Mouse (Mus musculus): ENCODE results near the gene Gm9918. TPM values are rescaled to one million over a fixed set of nuclear protein-coding genes. Genes with fewer than 3 reads are reported as not detected.

The Gm9918 gene
- total and polyA plus RNA-seq, 3 experiments: 0.44 TPM; not detected in 2

DNA sequence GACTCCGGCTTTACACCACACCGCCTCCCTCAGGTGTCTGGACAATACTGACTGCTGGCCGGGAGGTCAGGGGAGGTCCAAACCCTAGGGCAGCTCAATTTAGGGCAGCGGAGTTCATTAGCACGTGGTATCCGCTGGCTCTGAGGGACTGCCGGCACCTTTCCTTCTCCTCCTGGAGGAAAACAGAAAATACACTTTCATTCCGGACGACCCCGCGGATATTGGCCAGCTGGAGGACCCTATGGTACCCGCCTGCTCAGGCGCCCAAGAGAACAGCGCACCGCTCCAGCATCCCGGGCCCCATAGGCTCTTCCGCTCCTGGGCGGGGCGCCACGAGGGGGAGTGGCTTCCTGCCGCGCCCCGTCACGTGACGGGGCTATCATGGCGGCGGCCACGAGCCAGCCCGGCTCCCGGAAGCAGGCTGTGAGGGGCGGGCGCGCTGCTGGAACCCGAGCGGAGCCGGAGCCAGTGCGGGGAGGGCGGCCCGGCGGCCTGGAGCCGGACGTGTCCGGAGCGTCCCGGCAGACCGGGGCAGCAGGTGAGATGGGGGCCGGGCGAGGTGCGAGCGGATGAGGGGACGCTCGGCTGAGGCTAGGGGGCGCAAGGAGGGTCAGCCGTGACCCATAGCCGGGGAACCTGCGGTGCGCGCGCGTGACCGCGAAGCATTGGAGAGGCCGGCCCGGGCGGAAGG lies 8.9 kb downstream of the Gm9918 start, which contains the start of gene Mfsd5:
Gene Mfsd5 (plus strand): TSS at position 363 of the 691 bp plus-strand sequence.
- Histone ChIP-seq H3K9me3 (replicated peaks) (no peaks in the 10 kb centered on the region), H3K36me3 (replicated peaks) (peaks cover 29% of the 10 kb centered on the region), H3K4me3 (ENCODE audit: low read depth, low read length) (peak within 1 kb of the TSS; percentile 95), H3K4me1 (ENCODE audit: insufficient read depth, low read depth, low read length) (peaks cover 50% of the 10 kb centered on the region), H3K27me3 (ENCODE audit: insufficient read depth, low read length) (0 out of 2 replicates have a peak, but pooled peaks cover 9% of the 10 kb centered on the region)
- TF ChIP-seq GATA1 (IDR thresholded peaks at IDR 0.05; ENCODE audit: borderline replicate concordance, low read length) (no peak), CTCF (IDR thresholded peaks at IDR 0.05; ENCODE audit: low read depth, low read length) (no peak), GATA2 (IDR thresholded peaks at IDR 0.05; ENCODE audit: borderline replicate concordance, low read depth, low read length) (no peak), TAL1 (conservative IDR thresholded peaks at IDR 0.05; ENCODE audit: low read depth, low read length) (no peak), POLR2AphosphoS5 (IDR thresholded peaks at IDR 0.05; ENCODE audit: insufficient replicate concordance, low read depth, low read length) (no peak)
- peak; percentile 54 for ATAC-seq (ENCODE audit: extremely low read depth, insufficient number of reproducible peaks, low FRiP score, poor library complexity, severe bottlenecking)
- DNase-seq (ENCODE audit: low spot score): peak; percentile 94

DNA sequence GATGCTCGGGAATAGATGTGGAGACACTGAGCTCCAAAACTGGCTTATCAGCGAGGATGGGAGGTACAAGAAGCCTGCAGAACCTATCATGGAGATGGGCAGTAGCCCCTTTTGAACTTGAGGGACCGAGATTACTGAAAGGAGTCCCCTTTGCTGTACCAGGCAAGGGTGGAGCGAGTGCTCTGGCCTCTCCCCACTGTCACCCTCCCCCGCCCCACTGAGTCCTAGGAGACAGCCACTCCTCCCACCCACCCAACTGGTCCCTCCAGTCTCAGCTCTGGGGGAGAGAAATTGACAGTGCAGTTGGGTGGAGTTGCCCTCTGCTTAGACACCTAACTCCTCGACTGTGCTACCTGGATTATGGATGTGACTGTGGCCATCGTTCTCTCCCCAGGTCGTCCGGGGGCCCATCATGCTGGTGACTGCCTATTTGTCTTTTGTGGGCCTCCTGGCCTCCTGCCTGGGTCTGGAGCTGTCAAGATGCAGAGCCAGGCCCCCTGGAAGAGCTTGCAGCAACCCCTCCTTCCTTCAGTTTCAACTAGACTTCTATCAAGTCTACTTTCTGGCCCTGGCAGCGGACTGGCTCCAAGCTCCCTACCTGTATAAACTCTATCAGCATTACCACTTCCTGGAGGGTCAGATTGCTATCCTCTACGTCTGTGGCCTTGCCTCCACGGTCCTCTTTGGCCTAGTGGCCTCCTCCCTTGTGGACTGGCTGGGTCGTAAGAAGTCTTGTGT lies 9.6 kb downstream of the Gm9918 start:
- DNase-seq (ENCODE audit: low spot score): peak; percentile 68
- H3K4me3 ChIP-seq (ENCODE audit: low read depth, low read length): peak overlapping the region; percentile 95
- peaks cover 51% of the 10 kb centered on the region for H3K4me1 ChIP-seq (ENCODE audit: insufficient read depth, low read depth, low read length)

DNA sequence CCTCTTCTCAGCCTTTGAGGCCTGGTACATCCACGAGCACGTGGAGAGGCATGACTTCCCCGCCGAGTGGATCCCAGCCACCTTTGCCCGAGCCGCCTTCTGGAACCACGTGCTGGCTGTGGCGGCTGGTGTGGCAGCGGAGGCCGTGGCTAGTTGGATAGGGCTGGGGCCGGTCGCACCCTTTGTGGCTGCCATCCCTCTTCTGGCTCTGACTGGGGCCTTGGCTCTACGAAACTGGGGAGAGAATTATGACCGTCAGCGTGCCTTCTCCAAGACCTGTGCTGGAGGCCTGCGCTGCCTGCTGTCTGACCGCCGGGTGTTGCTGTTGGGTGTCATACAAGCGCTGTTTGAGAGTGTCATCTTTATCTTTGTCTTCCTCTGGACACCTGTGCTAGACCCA lies 10.3 kb downstream of the Gm9918 start:
- Histone ChIP-seq H3K36me3 (replicated peaks) (peaks cover 31% of the 10 kb centered on the region), H3K27me3 (ENCODE audit: insufficient read depth, low read length) (0 out of 2 replicates have a peak, but pooled peaks cover 4% of the 10 kb centered on the region), H3K4me1 (ENCODE audit: insufficient read depth, low read depth, low read length) (peaks cover 51% of the 10 kb centered on the region), H3K4me3 (ENCODE audit: low read depth, low read length) (peak overlapping the region; percentile 95; the same call in 1 of the 2 replicates), H3K9me3 (replicated peaks) (no peaks in the 10 kb centered on the region)
- TF ChIP-seq CTCF (IDR thresholded peaks at IDR 0.05; ENCODE audit: low read depth, low read length): no peak
- DNase-seq (ENCODE audit: low spot score) (no peak), ATAC-seq (ENCODE audit: extremely low read depth, insufficient number of reproducible peaks, low FRiP score, poor library complexity, severe bottlenecking) (no peak)

More for the DNA sequence above, 9.6 kb downstream of the Gm9918 start:
- H3K27me3 ChIP-seq (ENCODE audit: insufficient read depth, low read length): 0 out of 2 replicates have a peak, but pooled peaks cover 5% of the 10 kb centered on the region
- peak; percentile 35 for ATAC-seq (ENCODE audit: extremely low read depth, insufficient number of reproducible peaks, low FRiP score, poor library complexity, severe bottlenecking)
- TF ChIP-seq CTCF (IDR thresholded peaks at IDR 0.05; ENCODE audit: low read depth, low read length) (no peak), POLR2AphosphoS5 (IDR thresholded peaks at IDR 0.05; ENCODE audit: insufficient replicate concordance, low read depth, low read length) (no peak), TAL1 (conservative IDR thresholded peaks at IDR 0.05; ENCODE audit: low read depth, low read length) (no peak), GATA1 (IDR thresholded peaks at IDR 0.05; ENCODE audit: borderline replicate concordance, low read length) (no peak), GATA2 (IDR thresholded peaks at IDR 0.05; ENCODE audit: borderline replicate concordance, low read depth, low read length) (no peak)
- peaks cover 29% of the 10 kb centered on the region for H3K36me3 ChIP-seq (replicated peaks)
- no peaks in the 10 kb centered on the region for H3K9me3 ChIP-seq (replicated peaks)

DNA sequence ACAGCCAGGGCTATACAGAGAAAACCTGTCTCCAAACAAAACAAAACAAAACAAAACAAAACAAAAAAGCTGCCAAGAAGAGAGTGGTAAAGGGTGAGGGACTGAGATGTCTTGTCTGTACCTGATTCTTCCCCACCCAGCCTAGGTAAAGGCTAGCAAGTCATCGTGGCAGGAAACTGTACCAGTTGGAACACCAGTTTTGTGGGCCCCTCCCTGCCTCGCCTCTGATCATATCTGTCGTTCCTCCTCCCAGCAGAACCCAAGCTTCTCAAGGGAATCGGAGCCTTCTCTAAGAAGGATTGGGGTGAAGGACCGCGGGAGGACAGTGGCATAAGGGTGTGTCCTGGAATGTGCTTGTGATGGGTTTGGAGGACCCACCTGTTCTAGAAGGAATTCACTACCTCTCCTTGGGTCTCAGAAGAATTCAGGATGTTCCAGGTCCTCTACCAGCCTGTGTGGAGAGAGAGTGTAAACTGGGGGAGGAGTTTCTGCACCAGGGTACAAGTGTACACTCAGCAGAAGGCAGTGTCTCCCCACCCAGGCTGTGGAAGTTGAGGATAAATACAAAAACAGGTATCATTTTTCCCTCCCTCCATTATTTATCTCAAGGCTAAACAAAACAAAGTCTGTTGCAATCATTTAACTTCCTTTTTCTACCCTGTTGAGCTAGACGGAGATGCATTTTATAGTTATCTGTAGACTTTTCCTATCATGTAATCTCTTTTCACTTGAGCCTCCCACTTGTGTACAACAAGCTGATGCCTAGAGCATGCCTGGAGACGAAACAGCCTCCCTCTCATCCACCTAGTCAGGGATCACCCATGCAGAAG lies 12.3 kb downstream of the Gm9918 start:
- peaks cover 31% of the 10 kb centered on the region for H3K36me3 ChIP-seq (replicated peaks)
- no peaks in the 10 kb centered on the region for H3K9me3 ChIP-seq (replicated peaks)
- no peak for TF ChIP-seq GATA2 (IDR thresholded peaks at IDR 0.05; ENCODE audit: borderline replicate concordance, low read depth, low read length)
- TF ChIP-seq CTCF (IDR thresholded peaks at IDR 0.05; ENCODE audit: low read depth, low read length): no peak
- TF ChIP-seq TAL1 (conservative IDR thresholded peaks at IDR 0.05; ENCODE audit: low read depth, low read length): no peak
- no peak for TF ChIP-seq POLR2AphosphoS5 (IDR thresholded peaks at IDR 0.05; ENCODE audit: insufficient replicate concordance, low read depth, low read length)
- TF ChIP-seq GATA1 (IDR thresholded peaks at IDR 0.05; ENCODE audit: borderline replicate concordance, low read length): no peak
- H3K27me3 ChIP-seq (ENCODE audit: insufficient read depth, low read length): no peaks in the 10 kb centered on the region
- ATAC-seq (ENCODE audit: extremely low read depth, insufficient number of reproducible peaks, low FRiP score, poor library complexity, severe bottlenecking) (no peak), DNase-seq (ENCODE audit: low spot score) (no peak)
- peaks cover 51% of the 10 kb centered on the region for H3K4me1 ChIP-seq (ENCODE audit: insufficient read depth, low read depth, low read length)
- H3K4me3 ChIP-seq (ENCODE audit: low read depth, low read length): no peak overlapping the region; the same call in 1 of the 2 replicates

DNA sequence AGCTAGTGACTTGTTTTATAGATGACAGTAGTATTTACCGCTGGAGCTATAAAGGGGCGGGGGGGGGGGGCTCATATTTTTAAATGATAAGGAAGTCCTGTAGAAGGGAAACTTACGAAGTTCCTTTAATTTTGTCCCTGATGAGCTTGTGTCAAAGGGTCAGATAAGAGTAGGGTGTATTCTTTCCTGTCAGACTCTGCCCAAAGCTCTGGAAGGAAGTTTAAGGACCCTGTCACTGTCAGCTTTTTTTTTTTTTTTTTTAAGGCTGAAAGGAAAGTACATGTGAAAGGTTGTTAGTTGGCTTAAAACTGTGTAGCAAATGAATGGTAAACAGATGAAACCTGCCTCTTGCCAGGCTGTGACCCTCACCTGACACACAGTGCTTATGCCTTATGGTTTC lies 13.3 kb downstream of the Gm9918 start:
- TF ChIP-seq GATA1 (IDR thresholded peaks at IDR 0.05; ENCODE audit: borderline replicate concordance, low read length) (no peak), TAL1 (conservative IDR thresholded peaks at IDR 0.05; ENCODE audit: low read depth, low read length) (no peak), POLR2AphosphoS5 (IDR thresholded peaks at IDR 0.05; ENCODE audit: insufficient replicate concordance, low read depth, low read length) (no peak), CTCF (IDR thresholded peaks at IDR 0.05; ENCODE audit: low read depth, low read length) (no peak), GATA2 (IDR thresholded peaks at IDR 0.05; ENCODE audit: borderline replicate concordance, low read depth, low read length) (no peak)
- no peaks in the 10 kb centered on the region for H3K9me3 ChIP-seq (replicated peaks)
- peaks cover 31% of the 10 kb centered on the region for H3K36me3 ChIP-seq (replicated peaks)
- peaks cover 50% of the 10 kb centered on the region for H3K4me1 ChIP-seq (ENCODE audit: insufficient read depth, low read depth, low read length)
- DNase-seq (ENCODE audit: low spot score) (no peak), ATAC-seq (ENCODE audit: extremely low read depth, insufficient number of reproducible peaks, low FRiP score, poor library complexity, severe bottlenecking) (no peak)
- H3K4me3 ChIP-seq (ENCODE audit: low read depth, low read length): peak overlapping the region; percentile 9; the same call in 1 of the 2 replicates
- H3K27me3 ChIP-seq (ENCODE audit: insufficient read depth, low read length): no peaks in the 10 kb centered on the region
